Mouse (Mus musculus) kidney, adult 2 months (tissue): ENCODE measurements at regions not wholly inside any gene's neighbourhood (a gene's known extent, or its start where the extent isn't known, plus 50 kb on each side); places are given as distances from the start of the nearest gene placed in this dataset.

ENCODE experiments used
- CTCF ChIP-seq: fragments of 200-500 bp; conservative IDR thresholded peaks from 2 replicates; pipeline ENCODE4 v1.5.1; 2011; ENCODE audit warnings: low read depth, mild to moderate bottlenecking, control low read depth, low read length, moderate library complexity, mixed read lengths; ENCODE audit not compliant: insufficient read depth, insufficient read length
- POLR2A ChIP-seq: fragments of 200-500 bp; IDR thresholded peaks from one replicate; pipeline ENCODE4 v1.6.1; 2011; ENCODE audit warnings: low read depth, low read length, control low read depth

- no peak for TF ChIP-seq POLR2A
- no peak for TF ChIP-seq CTCF
Observed at GRCm38 (mm10) chr1:189135826-189136225, 128.2 kb upstream of the Kctd3 start.
